Mouse (Mus musculus) limb, embryonic 14.5 days (tissue): Measurements from ENCODE around the gene Ilf2. TPM values are rescaled to one million over a fixed set of nuclear protein-coding genes. Genes with fewer than 3 reads are reported as not detected.
A peak's percentile ranks its signal among the peaks of the same experiment; 100 is the strongest.

ENCODE experiments used
- ATAC-seq: fragments of 200-750 bp; cut with Nextera tagmentation; 2 replicates; pipeline ENCODE4 v1.8.0; 2017; ENCODE audit warnings: low read depth, moderate number of reproducible peaks, moderate TSS enrichment; ENCODE audit not compliant: low FRiP score
- DNase-seq: peaks from one replicate; pipeline ENCODE4 v3.0.0-alpha.2; 2015; ENCODE audit warnings: low spot score
- H3K27ac ChIP-seq: fragments of 300-500 bp; sonication (generic); replicated peaks from 2 replicates; pipeline ENCODE4 v1.5.1; 2014; ENCODE audit warnings: low read depth, mild to moderate bottlenecking, low read length, moderate library complexity, mixed read lengths
- H3K27me3 ChIP-seq: fragments of 300-500 bp; sonication (generic); 2 replicates; pipeline ENCODE4 v1.6.1; 2014; ENCODE audit warnings: low read length, mixed read lengths; ENCODE audit not compliant: control insufficient read depth, insufficient read depth
- H3K36me3 ChIP-seq: fragments of 300-500 bp; sonication (generic); 2 replicates; pipeline ENCODE4 v1.6.1; 2014; ENCODE audit warnings: mild to moderate bottlenecking, low read length, moderate library complexity, mixed read lengths; ENCODE audit not compliant: control insufficient read depth, insufficient read depth
- H3K4me1 ChIP-seq: fragments of 300-500 bp; sonication (generic); 2 replicates; pipeline ENCODE4 v1.6.1; 2014; ENCODE audit warnings: antibody characterized with exemption, low read length, mixed read lengths; ENCODE audit not compliant: control insufficient read depth, insufficient read depth
- H3K4me2 ChIP-seq: fragments of 300-500 bp; sonication (generic); replicated peaks from 2 replicates; pipeline ENCODE4 v1.6.1; 2014; ENCODE audit warnings: low read depth, mild to moderate bottlenecking, low read length, moderate library complexity; ENCODE audit not compliant: severe bottlenecking
- H3K4me3 ChIP-seq: fragments of 300-500 bp; sonication (generic); replicated peaks from 2 replicates; pipeline ENCODE4 v1.5.1; 2014; ENCODE audit warnings: low read length
- H3K9ac ChIP-seq: fragments of 300-500 bp; sonication (generic); 2 replicates; pipeline ENCODE4 v1.6.1; 2014; ENCODE audit warnings: mild to moderate bottlenecking, low read depth, low read length, moderate library complexity; ENCODE audit not compliant: severe bottlenecking
- H3K9me3 ChIP-seq: fragments of 300-500 bp; sonication (generic); 2 replicates; pipeline ENCODE4 v1.6.1; 2016; ENCODE audit warnings: low read length; ENCODE audit not compliant: control insufficient read depth
- POLR2A ChIP-seq: fragments of 200-500 bp; IDR thresholded peaks from 2 replicates; pipeline ENCODE4 v1.8.0; 2012; ENCODE audit warnings: inconsistent platforms, mild to moderate bottlenecking, moderate library complexity, borderline replicate concordance; ENCODE audit not compliant: insufficient read depth, insufficient read length; ENCODE audit errors: extremely low read depth
- WGBS: fragments of 180-500 bp; shearing (Covaris S2); extraction: QIAGEN DNeasy Blood & Tissue Kit; methylation state at CpG from one replicate; pipeline ENCODE4 v1.1.7; 2014; 5-methylcytosine and 5-hydroxymethylcytosine counted together
- polyA plus RNA-seq, 2 experiments: library from polyadenylated mRNA; depleted of rRNA in 1 of 2; stranded (reverse) in 1 of 2; unstranded in 1 of 2; fragments of >200 nt; fragmentation: Nextera tagmentation in 1 of 2; extraction: Ambion mirVana in 1 of 2; gene quantifications; 2 replicates each; pipeline versions ENCODE4 v1.2.1 to v1.2.3; 2012 to 2014

Gene Ilf2
- polyA plus RNA-seq, 2 experiments: 137 to 169 TPM

GRCm38 (mm10) chr3:90432811-90433219 lies 43.1 kb upstream of the Ilf2 start:
- Histone ChIP-seq H3K4me3 (peak overlapping the region; percentile 65), H3K36me3 (0 out of 2 replicates have a peak, but pooled peaks cover 2% of the 10 kb centered on the region), H3K27ac (peak overlapping the region; percentile 95), H3K4me2 (peak overlapping the region; percentile 92), H3K4me1 (peaks cover 12% of the 10 kb centered on the region), H3K9me3 (no peaks in the 10 kb centered on the region), H3K27me3 (no peaks in the 10 kb centered on the region), H3K9ac (peak overlapping the region; percentile 84)
- TF ChIP-seq POLR2A: no peak
- under 1% methylated on average over 12 of the region's 12 CpGs for WGBS
- DNase-seq: peak; percentile 24
- 0 out of 2 replicates have a peak, but pooled peaks have one; percentile 1 for ATAC-seq

- Histone ChIP-seq H3K27ac (peak within 1 kb of the TSS; percentile 95), H3K4me1 (peaks cover 12% of the 10 kb centered on the region), H3K36me3 (no peaks in the 10 kb centered on the region), H3K9me3 (no peaks in the 10 kb centered on the region), H3K9ac (peak within 1 kb of the TSS; percentile 84), H3K4me2 (peak within 1 kb of the TSS; percentile 92), H3K27me3 (no peaks in the 10 kb centered on the region), H3K4me3 (peak within 1 kb of the TSS; percentile 65)
- peak; percentile 98 for ATAC-seq
- DNase-seq: peak; percentile 99
- TF ChIP-seq POLR2A: peak; percentile 85; the same call in 1 of the 2 replicates
- WGBS: under 1% methylated on average over 51 of the region's 52 CpGs
Observed at GRCm38 (mm10) chr3:90433381-90434020, 42.4 kb upstream of the Ilf2 start, which contains the start of gene Ints3. Ints3 (minus strand) TSS chr3:90433622.

GRCm38 (mm10) chr3:90434073-90434730 lies 41.7 kb upstream of the Ilf2 start:
- H3K27ac ChIP-seq: peak overlapping the region; percentile 95; the same call in 1 of the 2 replicates
- 47% methylated on average over 11 of the region's 11 CpGs for WGBS

GRCm38 (mm10) chr3:90437131-90437530 lies 38.8 kb upstream of the Ilf2 start:
- H3K9me3 ChIP-seq: no peaks in the 10 kb centered on the region
- DNase-seq: no peak
- H3K4me2 ChIP-seq: no peak overlapping the region
- no peak overlapping the region for H3K4me3 ChIP-seq
- WGBS: 65% methylated on average over 4 of the region's 4 CpGs
- H3K27ac ChIP-seq: no peak overlapping the region
- no peak overlapping the region for H3K9ac ChIP-seq
- no peaks in the 10 kb centered on the region for H3K36me3 ChIP-seq
- H3K4me1 ChIP-seq: peaks cover 3% of the 10 kb centered on the region; the same call in 1 of the 2 replicates
- no peaks in the 10 kb centered on the region for H3K27me3 ChIP-seq
- TF ChIP-seq POLR2A: no peak
- ATAC-seq: no peak

More at GRCm38 (mm10) chr3:90434073-90434730, 41.7 kb upstream of the Ilf2 start:
- peak overlapping the region; percentile 84 for H3K9ac ChIP-seq
- ATAC-seq (no peak), DNase-seq (no peak)
- no peaks in the 10 kb centered on the region for H3K27me3 ChIP-seq
- peak overlapping the region; percentile 65 for H3K4me3 ChIP-seq
- H3K4me2 ChIP-seq: peak overlapping the region; percentile 92
- TF ChIP-seq POLR2A: no peak
- H3K36me3 ChIP-seq: no peaks in the 10 kb centered on the region
- H3K4me1 ChIP-seq: peaks cover 12% of the 10 kb centered on the region
- H3K9me3 ChIP-seq: no peaks in the 10 kb centered on the region

GRCm38 (mm10) chr3:90440756-90441155 lies 35.2 kb upstream of the Ilf2 start:
- WGBS: 78% methylated on average over 2 of the region's 2 CpGs
- Histone ChIP-seq H3K36me3 (no peaks in the 10 kb centered on the region), H3K4me2 (no peak overlapping the region), H3K27ac (no peak overlapping the region), H3K27me3 (no peaks in the 10 kb centered on the region), H3K9me3 (no peaks in the 10 kb centered on the region), H3K4me1 (no peaks in the 10 kb centered on the region), H3K4me3 (no peak overlapping the region), H3K9ac (no peak overlapping the region)
- DNase-seq (no peak), ATAC-seq (no peak)
- TF ChIP-seq POLR2A: no peak
